Mouse (Mus musculus) lung, postnatal 0 days (tissue): Measurements from ENCODE around the gene Mapk10. TPM values are rescaled to one million over a fixed set of nuclear protein-coding genes. Genes with fewer than 3 reads are reported as not detected.

Experiments
- ATAC-seq: fragments of 200-750 bp; cut with Nextera tagmentation; 2 replicates; pipeline ENCODE4 v1.8.0; 2017; ENCODE audit warnings: moderate library complexity
- DNase-seq: peaks from one replicate; pipeline ENCODE4 v3.0.0-alpha.2; 2016; ENCODE audit warnings: low spot score
- H3K27ac ChIP-seq: fragments of 300-500 bp; sonication (generic); 2 replicates; pipeline ENCODE4 v1.5.1; 2014; ENCODE audit warnings: antibody characterized with exemption, mild to moderate bottlenecking, low read length, mixed read lengths
- H3K27me3 ChIP-seq: fragments of 300-500 bp; sonication (generic); replicated peaks from 2 replicates; pipeline ENCODE4 v1.6.1; 2014; ENCODE audit warnings: low read length, mixed read lengths; ENCODE audit not compliant: insufficient read depth
- H3K36me3 ChIP-seq: fragments of 300-500 bp; sonication (generic); 2 replicates; pipeline ENCODE4 v1.6.1; 2014; ENCODE audit warnings: low read length, mixed read lengths; ENCODE audit not compliant: insufficient read depth
- H3K4me1 ChIP-seq: fragments of 300-500 bp; sonication (generic); 2 replicates; pipeline ENCODE4 v1.6.1; 2014; ENCODE audit warnings: antibody characterized with exemption, low read depth, low read length, mixed read lengths; ENCODE audit not compliant: insufficient read depth
- H3K4me2 ChIP-seq: fragments of 300-500 bp; sonication (generic); replicated peaks from 2 replicates; pipeline ENCODE4 v1.6.1; 2014; ENCODE audit warnings: low read depth, mild to moderate bottlenecking, low read length, moderate library complexity, mixed read lengths
- H3K4me3 ChIP-seq: fragments of 300-500 bp; sonication (generic); 2 replicates; pipeline ENCODE4 v1.5.1; 2014; ENCODE audit warnings: low read depth, low read length
- H3K9ac ChIP-seq: fragments of 300-500 bp; sonication (generic); replicated peaks from 2 replicates; pipeline ENCODE4 v1.6.1; 2014; ENCODE audit warnings: low read depth, mild to moderate bottlenecking
- H3K9me3 ChIP-seq: fragments of 300-500 bp; sonication (generic); 2 replicates; pipeline ENCODE4 v1.6.1; 2016; ENCODE audit warnings: low read length, mixed read lengths
- CTCF ChIP-seq: IDR thresholded peaks from 2 replicates; pipeline ENCODE4 v1.5.1; 2016; ENCODE audit warnings: antibody characterized with exemption, mild to moderate bottlenecking
- EP300 ChIP-seq: IDR thresholded peaks from 2 replicates; pipeline ENCODE4 v1.6.1; 2016; ENCODE audit warnings: antibody characterized with exemption, mild to moderate bottlenecking, control low read depth
- polyA plus RNA-seq: library from polyadenylated mRNA; unstranded; fragments of >200 nt; fragmentation: Nextera tagmentation; extraction: Ambion mirVana; gene quantifications from 2 replicates; pipeline ENCODE4 v1.2.1, GENCODE M21; 2015

Gene Mapk10
- polyA plus RNA-seq, 1 experiment from 2014 or later: 0.66 TPM

GRCm38 (mm10) chr5:102858047-102858446 lies 353.1 kb downstream of the Mapk10 start:
- TF ChIP-seq CTCF (no peak), EP300 (no peak)
- Histone ChIP-seq H3K9ac (no peak overlapping the region), H3K4me2 (no peak overlapping the region), H3K4me3 (no peak overlapping the region), H3K36me3 (no peaks in the 10 kb centered on the region), H3K4me1 (no peaks in the 10 kb centered on the region), H3K27me3 (no peaks in the 10 kb centered on the region), H3K27ac (no peak overlapping the region), H3K9me3 (no peaks in the 10 kb centered on the region)
- no peak for ATAC-seq
- DNase-seq: no peak

Other genes starting within 250 kb of the Mapk10 start
- 8.9 and 9.4 TPM in 2 replicates for gene Ptpn13, start 213.9 kb upstream of the Mapk10 start, polyA plus RNA-seq